Mouse (Mus musculus): ENCODE results near the gene Hoxc5.

The Hoxc5 gene

DNA sequence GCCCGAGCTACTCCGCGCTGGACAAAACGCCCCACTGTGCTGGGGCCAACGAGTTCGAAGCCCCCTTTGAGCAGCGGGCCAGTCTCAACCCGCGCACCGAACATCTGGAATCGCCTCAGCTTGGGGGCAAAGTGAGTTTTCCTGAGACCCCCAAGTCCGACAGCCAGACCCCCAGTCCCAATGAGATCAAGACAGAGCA is at the start of gene Hoxc5:
Gene Hoxc5, plus strand, starts transcription at position 132 of the 199 bp plus-strand sequence.
- no peak for DNase-seq (ENCODE audit: low spot score in 2 of 2)

DNA sequence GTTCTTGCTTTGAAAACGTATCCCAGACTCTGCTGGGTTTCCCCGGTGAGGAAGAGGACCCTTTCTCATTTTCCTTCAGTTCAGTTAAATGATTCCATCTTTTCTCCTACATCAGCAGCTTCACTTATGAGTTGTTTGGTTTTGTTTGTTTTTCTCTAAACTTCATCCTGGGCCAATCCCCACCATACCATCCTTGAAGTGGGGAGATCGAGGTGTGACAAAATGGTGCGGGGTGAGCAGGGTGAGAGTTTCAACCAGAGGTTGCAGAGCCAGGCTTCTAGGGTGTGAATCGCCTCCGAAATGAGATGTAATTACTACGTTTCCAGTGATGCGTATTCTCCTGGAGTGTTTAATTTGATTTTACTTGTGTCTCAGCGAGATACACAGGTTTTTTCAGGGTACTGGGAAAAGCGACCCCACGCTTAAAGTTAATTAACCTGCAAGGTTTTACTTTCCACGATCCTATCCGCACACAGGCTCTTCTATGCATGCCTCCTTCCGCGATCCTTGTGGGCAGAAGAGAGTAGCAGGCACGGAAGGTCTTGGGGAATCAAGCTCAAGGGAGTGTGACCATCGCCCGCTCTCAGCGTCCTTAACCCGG is 49.2 kb upstream of the Hoxc5 start:
- no peak for DNase-seq (ENCODE audit: low spot score in 2 of 2)

DNA sequence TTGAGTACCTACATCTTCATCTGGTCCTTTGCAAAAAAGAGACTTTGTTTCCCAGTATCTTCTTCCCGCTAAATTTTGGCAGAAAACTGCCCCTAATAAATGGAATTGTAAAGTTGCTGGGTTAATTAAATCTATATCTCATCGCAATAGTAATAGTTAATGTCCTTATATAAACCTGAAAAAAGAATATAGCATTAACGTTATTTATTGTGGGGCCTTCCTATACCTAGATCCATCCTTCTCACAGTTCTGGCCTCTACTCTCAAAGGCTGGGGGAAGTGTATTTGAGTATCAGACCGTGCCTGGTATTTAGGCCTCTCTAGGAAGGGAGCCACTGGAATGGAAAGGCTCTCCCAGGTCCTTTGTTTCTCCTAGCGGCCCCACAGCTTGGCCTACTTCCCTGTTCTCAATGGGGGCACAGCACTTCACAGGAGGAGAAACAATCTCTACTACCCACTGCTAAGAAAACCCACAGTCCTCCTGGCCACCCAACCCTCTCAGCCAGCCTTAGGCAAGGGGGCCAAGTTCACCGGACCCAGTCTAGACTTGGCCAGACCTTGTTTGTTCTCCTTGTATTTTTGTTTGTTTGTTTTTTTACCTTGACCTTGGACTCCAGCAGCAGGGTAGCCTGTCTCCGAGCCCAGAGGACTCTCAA is 48.5 kb upstream of the Hoxc5 start:
- no peak for DNase-seq (ENCODE audit: low spot score in 2 of 2)

DNA sequence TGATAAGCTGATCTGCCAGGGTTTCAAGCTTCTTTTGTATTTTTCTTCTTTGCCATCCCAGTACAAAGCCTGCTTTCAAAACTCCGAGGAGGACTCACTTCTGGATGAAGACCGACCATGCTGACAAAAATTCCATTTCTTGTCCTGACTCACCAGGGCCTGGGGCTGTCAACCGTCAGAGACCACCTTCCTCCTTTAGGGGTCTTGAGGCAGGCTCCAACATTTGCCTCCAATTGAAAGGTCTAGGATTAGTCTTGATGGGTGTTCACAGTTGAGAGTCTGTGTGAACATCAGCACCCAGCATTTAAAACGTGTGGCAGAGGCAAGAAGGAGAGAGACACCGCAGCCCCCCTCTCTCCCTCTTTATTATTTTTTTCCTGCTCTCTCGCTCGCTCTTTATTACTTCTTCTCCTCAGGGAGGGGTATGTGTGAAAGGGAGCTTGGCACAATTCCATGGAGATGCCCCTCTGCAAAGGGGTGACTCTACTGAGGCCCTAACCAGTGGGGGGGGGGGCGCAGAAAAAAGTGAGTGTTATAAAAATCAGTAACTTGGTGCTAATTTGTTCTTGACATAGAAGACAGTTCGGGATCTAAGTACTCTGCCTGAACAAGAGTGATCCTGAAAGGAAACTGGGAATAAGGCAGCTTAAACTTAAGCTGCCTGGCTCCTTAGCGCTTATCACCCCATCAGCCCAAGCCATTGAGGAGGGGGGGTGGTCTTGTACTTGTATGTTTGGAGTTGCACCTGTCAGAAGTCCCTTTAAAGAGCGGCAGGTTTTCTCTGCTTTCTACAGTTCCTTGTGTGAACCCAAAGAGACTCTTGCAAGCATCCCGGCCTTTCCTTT is 47.7 kb upstream of the Hoxc5 start:
- no peak for DNase-seq (ENCODE audit: low spot score in 2 of 2)

DNA sequence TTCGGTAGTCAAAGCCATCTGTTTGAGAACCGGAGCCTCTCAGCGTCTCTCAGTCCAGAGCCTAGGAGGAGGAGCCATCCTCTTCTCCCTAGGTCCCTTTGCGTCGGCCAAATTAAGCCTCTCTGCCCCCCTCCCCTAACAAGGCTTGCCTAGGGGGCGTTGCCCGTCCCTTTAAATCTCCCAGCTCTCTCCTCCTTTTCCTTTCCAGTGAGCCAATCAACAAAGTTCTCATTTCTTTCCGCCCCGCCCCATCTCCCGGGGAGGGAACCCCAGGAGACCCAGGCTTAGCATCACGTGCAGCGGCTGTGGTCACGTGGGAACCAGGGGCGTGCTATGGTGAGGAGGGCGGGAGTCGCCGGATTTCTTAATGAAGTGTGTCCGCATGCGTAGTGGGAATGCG is 46.6 kb upstream of the Hoxc5 start:
- DNase-seq (ENCODE audit: low spot score in 2 of 2) = no peak

DNA sequence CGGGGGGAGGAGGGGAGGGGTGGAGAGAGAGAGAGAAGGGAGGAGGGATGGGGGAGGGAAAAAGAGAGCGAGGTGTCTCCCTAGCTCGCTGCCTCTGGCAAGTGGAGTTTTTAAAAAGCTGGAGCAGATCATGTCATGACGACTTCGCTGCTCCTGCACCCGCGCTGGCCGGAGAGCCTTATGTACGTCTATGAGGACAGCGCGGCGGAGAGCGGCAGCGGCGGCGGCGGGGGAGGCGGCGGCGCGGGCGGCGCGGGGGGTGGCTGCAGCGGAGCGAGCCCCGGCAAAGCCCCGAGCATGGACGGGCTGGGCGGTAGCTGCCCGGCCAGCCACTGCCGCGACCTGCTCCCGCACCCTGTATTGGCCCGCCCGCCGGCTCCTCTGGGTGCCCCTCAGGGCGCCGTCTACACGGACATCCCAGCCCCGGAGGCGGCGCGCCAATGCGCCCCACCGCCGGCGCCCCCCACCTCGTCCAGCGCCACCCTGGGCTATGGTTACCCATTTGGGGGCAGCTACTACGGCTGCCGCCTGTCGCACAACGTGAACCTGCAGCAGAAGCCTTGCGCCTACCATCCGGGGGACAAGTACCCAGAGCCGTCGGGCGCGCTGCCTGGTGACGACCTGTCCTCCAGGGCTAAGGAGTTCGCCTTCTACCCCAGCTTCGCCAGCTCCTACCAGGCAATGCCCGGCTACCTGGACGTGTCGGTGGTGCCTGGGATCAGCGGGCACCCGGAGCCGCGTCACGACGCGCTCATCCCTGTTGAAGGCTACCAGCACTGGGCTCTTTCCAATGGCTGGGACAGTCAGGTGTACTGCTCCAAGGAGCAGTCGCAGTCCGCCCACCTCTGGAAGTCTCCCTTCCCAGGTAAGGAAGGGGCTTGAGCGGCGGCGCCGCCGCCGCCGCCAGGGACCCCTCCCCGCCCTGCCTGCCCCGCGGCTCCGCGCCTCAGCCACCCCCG is 45.9 kb upstream of the Hoxc5 start, which contains the start of gene Hoxc13:
Gene Hoxc13, plus strand, starts transcription at position 51 of the 959 bp plus-strand sequence.
- DNase-seq (ENCODE audit: low spot score in 2 of 2) = no peak

DNA sequence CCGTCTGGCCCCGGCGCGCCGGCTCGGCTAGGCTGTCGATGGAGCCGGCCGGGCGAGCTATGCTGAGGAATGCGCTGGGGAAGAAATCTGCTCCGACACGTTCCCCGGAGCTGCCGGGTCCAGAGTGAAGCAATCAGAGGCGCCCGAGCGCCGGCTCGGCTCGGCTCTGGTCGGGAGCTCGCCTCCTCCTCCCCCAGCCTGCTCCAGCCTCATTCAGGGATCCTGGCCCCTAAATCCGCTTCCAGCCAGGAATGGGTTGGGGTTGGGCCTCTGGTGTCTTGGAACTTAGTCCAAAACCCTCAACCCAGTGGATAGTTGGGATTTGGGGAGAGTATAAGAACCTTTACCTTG is 45.3 kb upstream of the Hoxc5 start:
- DNase-seq (ENCODE audit: low spot score in 2 of 2) = no peak

DNA sequence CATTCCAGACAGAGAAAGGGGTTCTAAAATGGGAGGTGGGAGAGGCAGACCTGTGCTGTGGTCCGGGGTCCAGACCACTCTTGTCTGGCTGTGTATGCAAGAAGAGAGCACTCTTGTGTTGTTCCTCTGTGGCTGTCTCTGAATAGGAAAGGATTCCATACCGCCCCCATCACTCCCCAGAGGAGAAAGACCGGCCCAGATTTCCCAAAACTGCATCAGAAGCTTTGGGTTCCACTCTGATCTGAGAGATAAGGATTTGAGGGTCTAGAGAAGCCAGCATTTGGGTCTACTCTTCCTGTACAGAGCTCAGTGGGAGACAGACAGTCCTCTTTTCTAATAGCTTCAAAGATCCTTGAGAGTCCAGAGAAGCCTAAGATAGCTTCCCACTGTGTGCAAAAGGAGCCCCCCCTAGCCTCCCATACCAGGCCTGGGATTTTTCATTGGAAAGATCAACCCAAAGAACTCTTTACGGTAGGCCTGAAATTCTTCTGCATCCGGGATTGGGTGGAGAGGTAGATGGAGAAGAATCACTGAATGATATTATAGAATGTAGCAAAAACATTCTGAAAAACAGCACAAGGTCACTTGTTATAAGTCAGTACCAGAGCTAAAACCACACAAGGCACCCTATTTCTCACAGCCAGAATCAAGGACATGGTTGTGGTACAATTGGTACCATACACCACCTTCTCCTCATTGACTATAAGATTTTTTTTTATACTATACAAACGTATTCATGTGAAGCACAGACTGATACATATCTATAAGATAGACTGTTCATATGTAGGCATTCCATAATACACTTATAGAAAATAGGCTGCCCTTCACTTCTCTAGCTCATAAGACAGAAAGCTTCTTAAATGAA is 44.4 kb upstream of the Hoxc5 start:
- DNase-seq (ENCODE audit: low spot score in 2 of 2) = no peak

DNA sequence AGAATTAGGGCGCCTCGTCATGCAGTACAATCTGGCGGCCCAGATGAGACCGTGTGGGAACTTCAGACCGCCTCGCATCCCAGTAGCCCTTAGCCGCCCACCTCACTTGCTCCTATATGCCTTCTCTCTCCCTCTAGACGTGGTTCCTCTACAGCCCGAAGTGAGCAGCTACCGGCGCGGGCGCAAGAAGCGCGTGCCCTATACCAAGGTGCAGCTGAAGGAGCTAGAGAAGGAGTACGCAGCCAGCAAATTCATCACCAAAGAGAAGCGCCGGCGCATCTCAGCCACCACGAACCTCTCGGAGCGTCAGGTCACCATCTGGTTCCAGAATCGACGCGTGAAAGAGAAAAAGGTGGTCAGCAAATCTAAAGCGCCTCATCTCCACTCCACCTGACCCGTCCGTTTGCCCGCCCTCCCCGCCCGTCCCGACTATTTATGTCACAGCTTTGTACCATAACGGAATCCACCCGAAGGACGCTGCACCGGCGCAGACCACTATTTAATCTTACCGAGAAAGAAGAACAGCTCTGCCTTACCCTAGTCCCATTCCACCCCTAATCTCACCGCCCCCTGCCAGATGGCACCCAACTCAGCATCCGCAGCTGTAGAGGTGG is 40.1 kb upstream of the Hoxc5 start:
- no peak for DNase-seq (ENCODE audit: low spot score in 2 of 2)

DNA sequence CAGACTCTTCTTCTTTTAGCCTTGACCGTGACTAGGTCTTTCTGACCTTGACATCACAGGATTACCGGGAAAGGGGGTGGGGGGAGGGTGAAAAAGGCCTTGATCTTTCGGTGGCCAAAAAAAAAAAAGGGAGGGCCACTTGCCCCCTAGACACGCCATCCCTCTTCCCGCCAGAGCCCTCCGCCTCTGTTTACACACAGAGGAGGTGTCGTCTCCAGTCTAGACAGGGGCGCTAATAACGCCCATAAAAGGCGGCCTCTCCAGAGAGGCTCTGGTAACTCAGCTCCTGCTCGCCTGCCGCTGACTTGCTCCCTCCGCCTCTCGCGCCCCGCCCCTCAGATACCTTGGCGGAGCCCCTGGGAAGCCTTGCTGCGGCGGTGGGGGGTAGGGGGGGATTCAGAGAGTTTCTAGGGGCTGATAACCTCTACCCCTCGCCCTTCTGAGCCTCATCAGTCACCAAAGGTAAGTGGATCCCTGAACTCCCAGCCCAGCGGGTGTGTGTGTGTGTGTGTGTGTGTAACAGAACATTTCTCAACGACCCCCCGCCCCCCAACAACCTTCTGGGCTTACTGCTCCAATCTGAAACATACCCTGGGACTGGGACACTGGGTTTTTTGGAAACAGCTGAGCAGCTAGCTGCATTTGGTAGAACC is 35.4 kb upstream of the Hoxc5 start:
- DNase-seq (ENCODE audit: low spot score in 2 of 2) = no peak

DNA sequence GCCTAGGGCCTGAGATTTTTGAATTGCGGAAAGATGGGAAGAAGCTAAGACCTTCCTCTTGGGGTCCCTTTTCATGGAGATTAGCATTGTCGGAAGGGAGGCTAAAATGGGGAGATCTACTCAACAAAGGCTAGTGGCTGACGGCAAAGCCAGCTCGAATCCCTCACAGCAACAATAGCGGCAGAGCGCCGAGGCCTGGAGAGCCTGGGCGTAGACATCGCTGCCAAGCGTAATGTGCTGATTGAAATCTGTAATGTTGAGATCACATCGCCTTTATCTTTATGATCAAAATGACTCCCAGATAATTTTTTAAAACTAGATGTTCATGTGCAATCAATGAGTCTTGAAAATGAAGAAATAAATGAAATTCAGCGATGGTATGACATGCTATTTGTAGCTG is 32.8 kb upstream of the Hoxc5 start:
- no peak for DNase-seq (ENCODE audit: low spot score in 2 of 2)

DNA sequence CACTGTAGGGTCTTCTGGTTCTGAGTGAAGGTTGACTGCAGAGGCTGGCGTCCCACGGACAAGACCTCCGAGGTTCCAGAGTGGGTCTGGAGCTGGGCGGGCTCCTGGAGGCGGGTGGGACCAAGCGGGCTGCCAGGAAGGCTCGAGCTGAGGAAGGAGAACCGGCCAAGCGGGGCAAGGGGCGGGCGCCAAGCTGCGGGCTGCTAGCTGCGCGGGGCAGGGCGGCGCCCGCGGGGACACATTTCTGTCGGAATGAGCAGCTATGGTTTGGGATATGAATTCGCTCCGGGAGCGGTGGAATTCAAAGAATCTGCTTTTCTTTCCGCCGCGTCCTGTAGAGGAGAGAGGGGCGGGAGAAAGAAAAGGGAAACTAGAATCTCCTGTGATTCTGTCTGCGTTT is 32.3 kb upstream of the Hoxc5 start:
- no peak for DNase-seq (ENCODE audit: low spot score in 2 of 2)

DNA sequence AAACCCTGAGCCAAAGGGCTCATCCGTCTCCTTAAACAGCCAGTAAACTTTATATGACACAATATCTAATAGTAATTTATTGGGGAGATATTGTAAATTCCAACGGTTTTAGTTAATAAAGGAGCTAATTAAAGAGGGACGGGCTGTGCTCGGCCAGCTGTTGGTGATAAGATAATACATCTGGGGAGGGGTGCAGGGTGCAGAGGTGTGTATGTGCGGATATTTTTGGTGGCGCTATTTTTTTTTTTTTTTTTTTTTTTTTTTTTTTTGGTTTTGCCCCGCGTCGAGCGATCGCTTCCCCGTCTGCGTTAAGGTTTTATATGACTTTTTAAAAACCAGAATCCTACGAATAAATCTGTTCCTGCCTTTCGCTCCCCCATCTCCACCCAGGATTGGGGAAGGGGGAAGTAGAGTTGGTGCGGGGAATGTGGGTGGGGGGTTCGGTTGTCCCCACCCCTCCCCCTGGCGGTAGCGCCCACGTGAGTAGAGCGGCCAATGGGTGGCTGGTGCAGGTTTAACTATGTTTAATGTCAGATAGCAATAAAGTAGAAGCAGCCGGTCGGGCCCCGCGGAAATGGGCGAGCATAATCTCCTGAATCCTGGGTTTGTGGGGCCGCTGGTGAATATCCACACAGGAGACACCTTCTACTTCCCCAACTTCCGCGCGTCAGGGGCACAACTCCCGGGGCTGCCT is 30.8 kb upstream of the Hoxc5 start, which contains the start of gene Hoxc12:
Gene Hoxc12, plus strand, starts transcription at position 479 of the 694 bp plus-strand sequence.
- no peak for DNase-seq (ENCODE audit: low spot score in 2 of 2)

DNA sequence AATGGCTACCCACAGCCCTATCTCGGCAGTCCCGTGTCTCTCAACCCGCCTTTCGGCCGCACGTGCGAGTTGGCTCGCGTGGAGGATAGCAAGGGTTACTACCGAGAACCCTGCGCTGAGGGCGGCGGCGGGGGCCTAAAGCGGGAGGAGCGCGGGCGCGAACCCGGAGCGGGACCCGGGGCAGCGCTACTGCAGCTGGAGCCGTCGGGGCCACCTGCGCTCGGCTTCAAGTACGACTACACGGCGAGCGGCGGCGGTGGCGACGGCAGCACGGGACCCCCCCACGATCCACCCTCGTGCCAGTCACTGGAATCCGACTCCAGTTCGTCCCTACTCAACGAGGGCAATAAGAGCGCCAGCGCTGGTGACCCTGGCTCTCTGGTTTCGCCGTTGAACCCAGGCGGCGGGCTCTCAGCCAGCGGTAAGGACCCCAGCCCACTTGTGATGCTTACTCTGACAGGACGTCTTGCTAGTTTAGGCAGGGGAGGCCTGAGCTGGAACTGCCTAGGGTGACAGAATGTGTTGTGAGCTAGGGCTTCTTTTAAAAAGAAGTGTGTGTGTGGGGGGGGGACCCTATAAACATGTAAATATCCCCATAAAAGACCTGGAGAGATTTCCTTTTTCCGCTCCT is 30.1 kb upstream of the Hoxc5 start:
- DNase-seq (ENCODE audit: low spot score in 2 of 2) = no peak

DNA sequence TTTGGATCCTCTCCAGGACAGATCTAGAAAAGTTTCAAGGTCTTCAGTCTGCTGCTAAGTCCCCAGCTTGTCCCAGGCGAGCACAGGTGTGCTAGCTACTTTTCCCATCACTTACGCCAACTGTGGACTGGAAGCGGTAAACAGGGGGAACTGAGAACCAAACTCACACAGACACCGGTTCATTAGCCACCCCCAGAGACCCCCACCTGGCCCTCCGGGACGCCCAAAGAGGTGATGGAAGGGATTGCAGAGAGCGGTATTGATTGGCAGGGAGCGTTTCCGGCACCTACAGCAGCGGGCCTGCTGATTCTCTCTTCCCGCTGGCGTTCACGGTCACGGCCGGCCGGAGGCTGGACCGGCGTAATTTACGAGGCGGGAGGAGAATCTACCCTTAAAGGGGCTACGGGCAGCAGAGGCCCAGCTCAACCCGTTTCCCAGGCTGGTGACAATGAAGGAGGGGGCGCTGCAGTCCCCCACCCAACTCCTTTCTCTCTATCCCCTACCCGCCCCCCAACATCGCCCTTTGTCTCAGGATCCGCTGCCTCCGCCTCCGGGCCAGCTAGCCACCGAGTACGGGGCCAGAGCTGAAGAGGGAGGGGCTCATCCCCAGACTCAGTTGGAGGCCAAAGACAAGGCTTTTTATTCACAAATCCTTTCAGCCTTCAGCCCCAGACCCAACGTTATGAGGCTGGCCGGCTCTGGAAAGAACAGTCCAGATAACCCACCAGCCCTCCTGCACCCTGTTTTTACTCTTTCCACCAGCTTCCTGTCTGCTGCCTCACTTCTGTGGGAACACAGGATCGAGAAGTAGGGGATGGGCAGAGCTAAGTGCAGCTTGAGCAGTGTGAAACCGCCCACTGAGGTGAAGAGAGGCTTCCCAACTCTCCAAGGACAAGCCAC is 27.7 kb upstream of the Hoxc5 start:
- DNase-seq (ENCODE audit: low spot score in 2 of 2) = no peak

DNA sequence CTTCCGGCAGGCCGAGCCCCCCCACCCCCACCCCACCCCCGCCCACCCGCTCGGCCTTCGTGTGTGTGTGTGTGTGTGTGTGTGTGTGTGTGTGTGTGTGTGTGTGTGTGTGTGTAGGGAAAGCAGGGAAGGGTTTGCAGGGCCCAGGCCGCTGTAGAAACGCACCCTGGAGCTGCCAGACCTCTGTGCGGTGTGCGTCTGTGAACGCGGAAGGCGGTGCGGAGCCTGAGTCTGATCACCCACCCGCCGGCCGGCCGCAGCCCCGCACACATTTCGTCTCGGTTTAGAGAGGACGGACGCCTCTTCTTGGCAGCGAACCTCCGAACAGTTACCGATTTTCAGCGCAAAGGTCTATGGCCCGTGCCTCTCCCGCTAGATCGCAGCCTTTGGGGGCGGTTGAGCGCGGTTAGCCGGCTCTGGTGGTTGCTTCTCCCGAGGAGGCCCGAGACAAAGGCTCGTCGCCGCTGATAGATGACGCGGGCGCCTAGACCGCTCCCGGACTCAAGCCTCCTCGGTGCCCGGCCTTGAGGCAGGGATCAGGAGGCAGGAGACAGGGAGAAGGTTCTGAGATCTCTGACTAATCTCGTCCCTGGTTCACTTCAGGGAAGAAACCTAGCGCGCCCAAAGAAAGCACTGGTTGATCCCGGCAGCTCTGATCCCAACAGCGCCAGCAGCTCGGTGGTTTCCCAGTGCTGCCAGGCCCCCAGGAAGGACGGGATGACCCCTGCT is 24.3 kb upstream of the Hoxc5 start:
- no peak for DNase-seq (ENCODE audit: low spot score in 2 of 2)

DNA sequence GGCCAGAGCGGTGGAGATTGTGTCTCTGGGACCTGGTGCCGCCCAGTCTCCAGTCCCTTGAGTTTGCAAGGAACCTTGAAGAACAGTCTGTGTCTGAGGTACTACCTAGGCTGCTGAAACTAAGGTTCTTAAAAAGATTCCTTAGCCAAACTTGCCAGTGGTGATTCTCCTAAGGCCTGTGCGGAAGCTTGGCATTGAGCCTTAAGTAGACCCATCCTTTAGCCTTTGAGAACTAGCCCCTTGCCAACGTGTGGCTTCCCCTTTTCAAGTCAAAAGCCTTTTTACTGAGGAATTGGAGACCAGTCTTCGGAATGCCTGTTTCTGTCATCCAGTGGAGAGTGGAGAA is 23.8 kb upstream of the Hoxc5 start:
- no peak for DNase-seq (ENCODE audit: low spot score in 2 of 2)
